Comparison of ENCODE assay signal across 11 mouse cellular contexts in genomic region chr7:68606278-68606677, GRCm38 (mm10).
A peak's percentile ranks its signal among the peaks of the same experiment; 100 is the strongest.
DNase-seq lines count a peak whose midpoint lies in the region.
"Had no signal": no experiment of that assay in that cellular context is flagged by ENCODE, and none has a peak within 500 bp of the region (broad histone marks: within the 10 kb centered on the region; RNA-seq: fewer than 3 reads in every experiment).

No protein-coding gene starts in this region.

- peak; percentile 3 to 52 for DNase-seq in heart, adult 18-20 months
- DNase-seq in heart, postnatal 25 days (ENCODE audit: low spot score) = no peak
- peak; percentile 16 to 31 for DNase-seq in lung, postnatal 4 days
- no peak for DNase-seq in lung, postnatal 25 days (ENCODE audit: low spot score)
- DNase-seq in heart, postnatal 10 days = peak; percentile 8 to 25
- DNase-seq in kidney, postnatal 4 days = peak; percentile 7 to 20
- no peak for DNase-seq in frontal cortex, postnatal 36 days (ENCODE audit: low spot score in 2 of 2)
- DNase-seq: cerebellum, adult 8-10 months; embryo, embryonic 11 days; gastrocnemius, postnatal 25 days; right cerebral cortex, postnatal 25 days had no signal

- intact Hi-C loops in heart, postnatal 25 days (cut with DNase I) = loop anchor here (5.0 kb wide), 1 partner anchor 86 kb away; no protein-coding TSS in a partner anchor
- intact Hi-C loops in heart, postnatal 10 days (cut with DNase I) = no loop called here

Comparison
In these comparisons a context has a peak if more than half of its experiments do, and no peak if none do; other contexts are left out.
1. DNase-seq: peak in heart, adult 18-20 months (2 of 2), lung, postnatal 4 days (2 of 2), heart, postnatal 10 days (2 of 2) and kidney, postnatal 4 days (2 of 2); none in heart, postnatal 25 days (single experiment), lung, postnatal 25 days (single experiment) and frontal cortex, postnatal 36 days (0 of 2).